Mouse (Mus musculus): ENCODE measurements at regions not wholly inside any gene's neighbourhood (a gene's known extent, or its start where the extent isn't known, plus 50 kb on each side); places are given as distances from the start of the nearest gene placed in this dataset.
"Not testable (repeated sequence)": the region's sequence is repeated elsewhere in the genome, so short reads cannot be mapped to it uniquely, and the experiment has no call there.

DNA sequence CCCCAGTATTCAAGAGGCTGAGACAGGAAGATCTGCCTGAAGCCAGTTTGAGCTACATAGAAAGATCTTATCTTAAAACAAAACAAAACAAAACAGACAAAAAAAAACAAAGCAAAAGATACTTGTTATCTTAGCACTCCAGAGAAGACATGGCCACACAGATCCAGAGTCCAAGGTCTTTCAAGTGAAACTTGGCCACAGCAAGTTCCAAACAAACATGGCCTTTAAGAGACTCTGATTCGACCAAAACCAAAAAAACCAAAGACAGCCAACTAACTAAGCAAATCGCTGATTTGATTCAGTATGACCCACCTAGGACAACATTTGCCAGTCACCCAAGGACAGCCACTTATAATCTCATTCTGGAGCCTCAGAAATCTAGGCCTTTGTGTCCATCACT is 69.8 kb upstream of the Tbl1xr1 start:
- no peak overlapping the region for H3K4me3 ChIP-seq (ENCODE audit: low read depth, low read length)
- H3K36me3 ChIP-seq (ENCODE audit: control insufficient read depth, insufficient read depth, low read length): no peaks in the 10 kb centered on the region
- H3K9ac ChIP-seq (ENCODE audit: low read depth, low read length): no peak overlapping the region
- H3K4me1 ChIP-seq (ENCODE audit: control insufficient read depth, insufficient read depth, low read length): no peaks in the 10 kb centered on the region
- no peaks in the 10 kb centered on the region for H3K27me3 ChIP-seq (ENCODE audit: control insufficient read depth, insufficient read depth, low read depth, low read length)
- ATAC-seq: no peak
- H3K27ac ChIP-seq (ENCODE audit: low read length): no peak overlapping the region
- no peak overlapping the region for H3K4me2 ChIP-seq (ENCODE audit: low read length)
- WGBS: 97% methylated on average over 2 of the region's 2 CpGs
- H3K9me3 ChIP-seq (replicated peaks; ENCODE audit: control insufficient read depth, low read length, poor library complexity, severe bottlenecking): no peaks in the 10 kb centered on the region

DNA sequence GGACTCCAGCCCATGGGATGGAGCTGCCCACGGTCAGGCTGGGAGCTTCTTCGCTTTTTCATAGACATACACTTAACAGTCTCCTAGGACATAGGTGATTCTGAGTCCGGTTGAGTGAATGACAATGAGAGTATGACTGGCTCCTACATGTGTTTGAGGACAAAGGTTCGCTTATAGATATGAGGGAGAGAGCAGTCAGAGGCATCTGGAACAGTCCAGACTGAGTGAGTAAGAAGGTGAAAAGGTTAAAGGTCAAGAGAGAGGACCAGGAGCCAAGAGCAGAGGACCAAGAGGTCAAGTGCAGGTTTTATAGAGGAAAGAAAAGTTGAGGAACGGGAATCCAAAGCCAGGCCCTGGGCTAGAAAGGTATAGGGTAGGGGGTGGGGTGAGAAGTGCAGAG is 68.7 kb upstream of the Tbl1xr1 start:
- Histone ChIP-seq H3K36me3 (ENCODE audit: control insufficient read depth, insufficient read depth, low read length) (no peaks in the 10 kb centered on the region), H3K27me3 (ENCODE audit: control insufficient read depth, insufficient read depth, low read depth, low read length) (no peaks in the 10 kb centered on the region), H3K4me2 (ENCODE audit: low read length) (no peak overlapping the region), H3K27ac (ENCODE audit: low read length) (no peak overlapping the region), H3K9ac (ENCODE audit: low read depth, low read length) (no peak overlapping the region), H3K4me1 (ENCODE audit: control insufficient read depth, insufficient read depth, low read length) (no peaks in the 10 kb centered on the region), H3K9me3 (replicated peaks; ENCODE audit: control insufficient read depth, low read length, poor library complexity, severe bottlenecking) (no peaks in the 10 kb centered on the region), H3K4me3 (ENCODE audit: low read depth, low read length) (no peak overlapping the region)
- WGBS: 94% methylated on average over 5 of the region's 5 CpGs
- no peak for ATAC-seq

DNA sequence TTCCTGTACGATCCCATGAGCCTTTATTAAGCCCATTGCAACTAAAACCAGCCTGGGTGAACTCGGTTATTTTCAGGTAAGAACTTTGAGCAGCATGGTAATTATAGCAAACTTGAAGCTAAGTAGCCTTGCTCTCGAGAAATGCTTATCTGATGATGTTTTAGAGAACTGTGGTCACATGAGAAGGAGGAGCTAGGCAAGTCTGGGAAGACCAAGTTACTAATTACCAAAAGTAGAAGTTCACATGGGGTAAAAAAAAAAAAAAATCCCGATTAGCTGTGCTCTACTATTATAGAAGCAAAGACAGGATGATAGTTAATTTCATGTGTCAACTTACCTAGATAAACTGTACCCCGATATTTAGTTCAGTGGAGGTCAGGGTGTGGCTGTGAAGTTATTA is 68.0 kb upstream of the Tbl1xr1 start:
- Histone ChIP-seq H3K27me3 (ENCODE audit: control insufficient read depth, insufficient read depth, low read depth, low read length) (no peaks in the 10 kb centered on the region), H3K36me3 (ENCODE audit: control insufficient read depth, insufficient read depth, low read length) (no peaks in the 10 kb centered on the region), H3K9me3 (replicated peaks; ENCODE audit: control insufficient read depth, low read length, poor library complexity, severe bottlenecking) (no peaks in the 10 kb centered on the region), H3K4me1 (ENCODE audit: control insufficient read depth, insufficient read depth, low read length) (no peaks in the 10 kb centered on the region), H3K27ac (ENCODE audit: low read length) (no peak overlapping the region), H3K9ac (ENCODE audit: low read depth, low read length) (no peak overlapping the region), H3K4me3 (ENCODE audit: low read depth, low read length) (no peak overlapping the region), H3K4me2 (ENCODE audit: low read length) (no peak overlapping the region)
- ATAC-seq: no peak
- WGBS: 89% methylated on average over 5 of the region's 5 CpGs

DNA sequence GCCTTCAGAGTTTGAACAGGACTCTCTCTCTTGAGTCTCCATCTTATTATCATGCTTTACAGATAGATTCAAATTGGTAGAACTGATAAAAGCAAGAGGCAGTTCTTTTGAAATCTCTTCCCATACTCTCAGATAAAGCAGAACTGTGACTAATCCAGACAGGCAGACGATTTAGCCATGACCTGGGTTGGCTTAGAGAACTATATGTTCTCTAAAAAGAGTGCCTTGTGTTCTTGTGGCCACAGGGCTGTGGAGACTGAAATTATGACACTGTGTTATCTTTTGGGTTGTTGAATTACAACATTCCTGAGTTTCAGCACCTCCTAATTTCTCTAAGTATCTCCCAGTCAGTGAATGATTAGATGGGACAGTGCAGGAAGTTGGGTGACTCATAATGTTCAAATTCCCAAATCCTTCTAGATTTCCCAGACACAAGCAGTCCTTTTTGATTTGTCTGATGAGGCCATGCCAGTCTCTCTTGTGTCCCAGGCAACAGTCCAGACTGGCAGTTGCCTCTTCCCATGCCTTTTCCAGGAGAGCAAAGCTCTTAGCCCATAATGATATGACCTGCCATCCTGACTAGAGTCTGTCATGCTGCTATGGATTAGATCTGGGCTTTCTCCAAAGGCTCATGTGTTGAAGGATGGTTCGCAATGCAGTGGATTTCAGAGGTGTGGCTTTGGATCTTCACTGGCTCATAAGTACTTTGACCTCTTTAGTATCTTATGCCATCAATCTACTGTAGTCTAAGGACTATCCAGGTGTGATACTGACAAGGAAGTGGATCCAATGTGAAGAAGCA is 66.4 kb upstream of the Tbl1xr1 start:
- ATAC-seq: no peak
- Histone ChIP-seq H3K9me3 (replicated peaks; ENCODE audit: control insufficient read depth, low read length, poor library complexity, severe bottlenecking) (no peaks in the 10 kb centered on the region), H3K36me3 (ENCODE audit: control insufficient read depth, insufficient read depth, low read length) (no peaks in the 10 kb centered on the region), H3K27me3 (ENCODE audit: control insufficient read depth, insufficient read depth, low read depth, low read length) (no peaks in the 10 kb centered on the region), H3K27ac (ENCODE audit: low read length) (no peak overlapping the region), H3K9ac (ENCODE audit: low read depth, low read length) (no peak overlapping the region), H3K4me1 (ENCODE audit: control insufficient read depth, insufficient read depth, low read length) (no peaks in the 10 kb centered on the region), H3K4me2 (ENCODE audit: low read length) (no peak overlapping the region), H3K4me3 (ENCODE audit: low read depth, low read length) (no peak overlapping the region)
- 67% methylated on average over 2 of the region's 2 CpGs for WGBS

DNA sequence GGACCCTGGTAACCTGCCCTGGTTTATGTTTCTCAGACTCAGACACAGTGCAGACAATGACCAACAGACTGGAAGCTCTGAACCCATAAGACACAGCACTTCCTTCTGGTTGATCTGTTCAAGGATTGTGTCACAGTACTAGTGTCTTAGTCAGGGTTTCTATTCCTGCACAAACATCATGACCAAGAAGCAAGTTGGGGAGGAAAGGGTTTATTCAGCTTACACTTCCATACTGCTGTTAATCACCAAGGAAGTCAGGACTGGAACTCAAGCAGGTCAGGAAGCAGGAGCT is 65.8 kb upstream of the Tbl1xr1 start:
- H3K9ac ChIP-seq (ENCODE audit: low read depth, low read length); H3K9me3 ChIP-seq (replicated peaks; ENCODE audit: control insufficient read depth, low read length, poor library complexity, severe bottlenecking); ATAC-seq; H3K36me3 ChIP-seq (ENCODE audit: control insufficient read depth, insufficient read depth, low read length); H3K4me3 ChIP-seq (ENCODE audit: low read depth, low read length); H3K27ac ChIP-seq (ENCODE audit: low read length); H3K4me1 ChIP-seq (ENCODE audit: control insufficient read depth, insufficient read depth, low read length); H3K4me2 ChIP-seq (ENCODE audit: low read length); H3K27me3 ChIP-seq (ENCODE audit: control insufficient read depth, insufficient read depth, low read depth, low read length): not testable (repeated sequence)

DNA sequence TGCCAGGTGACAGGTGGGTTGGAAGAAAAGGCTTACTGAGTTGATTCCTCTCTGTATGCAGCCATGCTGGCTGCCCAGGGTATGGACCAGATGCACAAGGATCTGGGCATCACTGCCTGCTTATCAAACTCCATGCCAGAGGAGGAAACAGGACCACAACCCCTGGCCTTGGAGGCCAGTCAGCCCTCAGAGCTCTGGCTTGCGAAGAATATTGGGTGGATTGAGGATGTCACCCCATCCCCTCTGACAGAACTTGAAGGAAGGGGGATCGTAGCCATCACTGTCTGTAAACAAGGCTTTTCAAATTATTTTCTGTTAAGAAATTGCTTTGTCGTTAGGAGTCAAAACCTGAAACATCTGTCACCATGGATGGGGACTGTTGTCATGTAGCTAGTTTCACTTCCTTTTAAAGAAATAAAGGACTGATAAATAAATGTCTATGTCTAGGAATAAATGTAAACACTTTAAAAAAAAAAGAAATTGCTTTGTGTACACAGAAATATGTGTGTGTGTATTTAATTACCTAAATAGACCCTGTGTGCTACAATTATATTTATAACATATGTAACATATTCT is 55.0 kb upstream of the Tbl1xr1 start:
- no peak overlapping the region for H3K27ac ChIP-seq (ENCODE audit: low read length)
- H3K9ac ChIP-seq (ENCODE audit: low read depth, low read length): no peak overlapping the region
- no peak overlapping the region for H3K4me2 ChIP-seq (ENCODE audit: low read length)
- no peaks in the 10 kb centered on the region for H3K9me3 ChIP-seq (replicated peaks; ENCODE audit: control insufficient read depth, low read length, poor library complexity, severe bottlenecking)
- 93% methylated on average over 3 of the region's 3 CpGs for WGBS
- H3K4me1 ChIP-seq (ENCODE audit: control insufficient read depth, insufficient read depth, low read length): no peaks in the 10 kb centered on the region
- no peaks in the 10 kb centered on the region for H3K27me3 ChIP-seq (ENCODE audit: control insufficient read depth, insufficient read depth, low read depth, low read length)
- ATAC-seq: no peak
- H3K36me3 ChIP-seq (ENCODE audit: control insufficient read depth, insufficient read depth, low read length): no peaks in the 10 kb centered on the region
- no peak overlapping the region for H3K4me3 ChIP-seq (ENCODE audit: low read depth, low read length)

DNA sequence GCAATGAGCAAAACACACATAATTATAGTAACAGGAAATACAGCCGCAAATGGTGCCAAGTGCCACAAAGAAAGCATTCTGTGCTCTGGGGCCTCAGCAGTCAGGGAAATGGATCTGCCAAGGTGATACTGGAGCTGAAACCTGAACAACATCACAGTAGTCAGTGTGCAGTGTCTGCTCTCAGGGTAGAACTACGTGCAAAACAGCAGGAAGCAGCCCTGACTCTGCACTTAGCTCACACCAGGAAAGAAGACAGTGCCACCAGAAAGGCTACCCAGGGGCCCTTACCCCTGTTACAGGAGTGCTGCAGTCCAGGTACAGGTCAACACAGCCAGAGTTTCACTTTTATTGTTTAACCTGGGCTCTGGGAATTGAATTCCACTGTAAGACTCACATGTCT is 54.0 kb upstream of the Tbl1xr1 start:
- ATAC-seq: no peak
- Histone ChIP-seq H3K27me3 (ENCODE audit: control insufficient read depth, insufficient read depth, low read depth, low read length) (no peaks in the 10 kb centered on the region), H3K27ac (ENCODE audit: low read length) (no peak overlapping the region), H3K4me3 (ENCODE audit: low read depth, low read length) (no peak overlapping the region), H3K9ac (ENCODE audit: low read depth, low read length) (no peak overlapping the region), H3K4me1 (ENCODE audit: control insufficient read depth, insufficient read depth, low read length) (no peaks in the 10 kb centered on the region), H3K9me3 (replicated peaks; ENCODE audit: control insufficient read depth, low read length, poor library complexity, severe bottlenecking) (no peaks in the 10 kb centered on the region), H3K4me2 (ENCODE audit: low read length) (no peak overlapping the region), H3K36me3 (ENCODE audit: control insufficient read depth, insufficient read depth, low read length) (no peaks in the 10 kb centered on the region)
- WGBS: 67% methylated on average over 2 of the region's 2 CpGs

DNA sequence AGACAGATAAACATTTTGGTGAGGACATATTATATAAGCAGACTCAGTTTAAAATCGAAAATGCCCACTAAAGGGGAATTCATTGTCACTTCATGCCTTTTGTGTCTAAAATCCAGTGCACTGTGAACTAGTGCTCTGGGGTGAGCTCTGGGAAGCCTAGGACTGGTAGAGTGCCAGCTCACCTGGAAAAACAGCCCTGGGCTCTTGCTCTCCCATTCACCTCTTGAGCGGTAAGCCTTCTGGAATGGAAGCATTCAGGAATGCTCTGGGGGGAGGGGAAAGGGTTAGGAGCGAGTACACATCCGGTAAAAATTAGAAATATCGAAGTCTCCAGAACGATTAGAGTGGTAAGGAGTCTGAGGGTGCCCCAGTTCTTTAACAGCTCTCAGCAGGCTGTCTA is 53.4 kb upstream of the Tbl1xr1 start:
- no peak overlapping the region for H3K4me2 ChIP-seq (ENCODE audit: low read length)
- ATAC-seq: no peak
- no peak overlapping the region for H3K9ac ChIP-seq (ENCODE audit: low read depth, low read length)
- 67% methylated on average over 6 of the region's 6 CpGs for WGBS
- H3K4me1 ChIP-seq (ENCODE audit: control insufficient read depth, insufficient read depth, low read length): no peaks in the 10 kb centered on the region
- no peak overlapping the region for H3K4me3 ChIP-seq (ENCODE audit: low read depth, low read length)
- H3K36me3 ChIP-seq (ENCODE audit: control insufficient read depth, insufficient read depth, low read length): no peaks in the 10 kb centered on the region
- H3K27ac ChIP-seq (ENCODE audit: low read length): no peak overlapping the region
- no peaks in the 10 kb centered on the region for H3K27me3 ChIP-seq (ENCODE audit: control insufficient read depth, insufficient read depth, low read depth, low read length)
- H3K9me3 ChIP-seq (replicated peaks; ENCODE audit: control insufficient read depth, low read length, poor library complexity, severe bottlenecking): no peaks in the 10 kb centered on the region

DNA sequence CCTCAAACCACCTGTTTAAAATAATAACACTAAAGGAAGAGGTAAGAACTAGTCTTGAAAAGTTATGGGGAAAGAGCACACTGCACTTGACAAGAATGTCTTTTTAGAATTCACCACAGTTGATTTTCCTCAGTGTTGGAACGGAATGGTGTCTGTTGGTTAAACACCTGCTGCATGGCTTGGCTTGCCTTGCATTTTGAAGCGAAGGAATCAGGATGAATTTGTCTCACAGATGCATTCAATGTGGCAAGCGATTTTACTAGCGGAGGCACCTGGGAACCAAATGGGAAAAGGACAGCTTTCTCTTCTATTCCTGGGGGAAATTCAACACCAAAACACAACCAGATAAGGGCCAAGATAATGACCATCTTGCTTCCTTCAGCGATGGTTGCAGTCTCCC is 52.9 kb upstream of the Tbl1xr1 start:
- no peak overlapping the region for H3K27ac ChIP-seq (ENCODE audit: low read length)
- 81% methylated on average over 5 of the region's 5 CpGs for WGBS
- no peak overlapping the region for H3K4me2 ChIP-seq (ENCODE audit: low read length)
- H3K9me3 ChIP-seq (replicated peaks; ENCODE audit: control insufficient read depth, low read length, poor library complexity, severe bottlenecking): no peaks in the 10 kb centered on the region
- no peak for ATAC-seq
- H3K4me1 ChIP-seq (ENCODE audit: control insufficient read depth, insufficient read depth, low read length): no peaks in the 10 kb centered on the region
- H3K36me3 ChIP-seq (ENCODE audit: control insufficient read depth, insufficient read depth, low read length): no peaks in the 10 kb centered on the region
- no peaks in the 10 kb centered on the region for H3K27me3 ChIP-seq (ENCODE audit: control insufficient read depth, insufficient read depth, low read depth, low read length)
- H3K4me3 ChIP-seq (ENCODE audit: low read depth, low read length): no peak overlapping the region
- H3K9ac ChIP-seq (ENCODE audit: low read depth, low read length): no peak overlapping the region
